Comparison of ENCODE assay signal across 7 mouse cellular contexts in genomic region chr7:140062307-140062706, GRCm38 (mm10). TPM values are rescaled to one million over a fixed set of nuclear protein-coding genes. Genes with fewer than 3 reads are reported as not detected.
A peak's percentile ranks its signal among the peaks of the same experiment; 100 is the strongest.
DNase-seq lines count a peak whose midpoint lies in the region; ATAC-seq and TF ChIP-seq lines count a peak whose summit lies in the region.

No protein-coding gene starts in this region.

- ATAC-seq in hindbrain, embryonic 12.5 days (ENCODE audit: low FRiP score): 0 out of 2 replicates have a peak, but pooled peaks have one; percentile 3
- ATAC-seq in lung, postnatal 0 days: 0 out of 2 replicates have a peak, but pooled peaks have one; percentile 39

- no peak for TF ChIP-seq POLR2A in liver, adult 2 months (IDR thresholded peaks at IDR 0.05; ENCODE audit: extremely low read depth, insufficient read depth, low read length)
- TF ChIP-seq POLR2A in brain, embryonic 14.5 days (IDR thresholded peaks at IDR 0.05; ENCODE audit: borderline replicate concordance, extremely low read depth, insufficient read depth, insufficient read length, poor library complexity, severe bottlenecking): no peak

- no peaks in the 10 kb centered on the region for H3K79me2 ChIP-seq in liver, adult 2 months (ENCODE audit: control insufficient read depth, insufficient read depth, low read length)

- no peaks in the 10 kb centered on the region for H3K36me3 ChIP-seq in liver, adult 2 months (ENCODE audit: control insufficient read depth, insufficient read depth, low read length)
- H3K36me3 ChIP-seq in hindbrain, embryonic 12.5 days: no peaks in the 10 kb centered on the region
- no peaks in the 10 kb centered on the region for H3K36me3 ChIP-seq in lung, postnatal 0 days (ENCODE audit: insufficient read depth, low read length)

- no peak for TF ChIP-seq EP300 in lung, postnatal 0 days (IDR thresholded peaks at IDR 0.05)

- no peak overlapping the region for H3K4me3 ChIP-seq in liver, adult 2 months (ENCODE audit: insufficient read depth, low read depth, low read length)
- H3K4me3 ChIP-seq in hindbrain, embryonic 12.5 days: no peak overlapping the region
- H3K4me3 ChIP-seq in lung, postnatal 0 days (ENCODE audit: low read depth, low read length): no peak overlapping the region

- H3K4me1 ChIP-seq in liver, adult 2 months (ENCODE audit: control insufficient read depth, insufficient read depth, low read length): no peaks in the 10 kb centered on the region
- H3K4me1 ChIP-seq in hindbrain, embryonic 12.5 days: peaks cover 48% of the 10 kb centered on the region
- H3K4me1 ChIP-seq in lung, postnatal 0 days (ENCODE audit: insufficient read depth, low read depth, low read length): 0 out of 2 replicates have a peak, but pooled peaks cover 8% of the 10 kb centered on the region

- no peak overlapping the region for H3K4me2 ChIP-seq in hindbrain, embryonic 12.5 days (replicated peaks)
- no peak overlapping the region for H3K4me2 ChIP-seq in lung, postnatal 0 days (replicated peaks; ENCODE audit: low read depth, low read length)

- WGBS in liver, adult 2 months: 41% methylated on average over 11 of the region's 11 CpGs
- WGBS in hindbrain, embryonic 12.5 days: 9% methylated on average over 11 of the region's 11 CpGs
- WGBS in lung, postnatal 0 days: 20% methylated on average over 11 of the region's 11 CpGs

- TF ChIP-seq CTCF in liver, adult 2 months (IDR thresholded peaks at IDR 0.05; ENCODE audit: low read depth, low read length): peak; percentile 47
- TF ChIP-seq CTCF in brain, embryonic 14.5 days (IDR thresholded peaks at IDR 0.05; ENCODE audit: borderline replicate concordance, extremely low read depth, insufficient read depth, insufficient read length): peak; percentile 60
- TF ChIP-seq CTCF in lung, postnatal 0 days (IDR thresholded peaks at IDR 0.05): peak; percentile 56

- no peaks in the 10 kb centered on the region for H3K9me3 ChIP-seq in hindbrain, embryonic 12.5 days (replicated peaks)
- no peaks in the 10 kb centered on the region for H3K9me3 ChIP-seq in lung, postnatal 0 days (ENCODE audit: low read length)

- peaks cover 6% of the 10 kb centered on the region; the same call in 1 of the 2 replicates for H3K27me3 ChIP-seq in liver, adult 2 months (ENCODE audit: control insufficient read depth, insufficient read depth, low read length)
- peaks cover 67% of the 10 kb centered on the region for H3K27me3 ChIP-seq in hindbrain, embryonic 12.5 days
- H3K27me3 ChIP-seq in lung, postnatal 0 days (replicated peaks; ENCODE audit: insufficient read depth, low read length): peaks cover 56% of the 10 kb centered on the region

- no peak for DNase-seq in liver, adult 2 months (ENCODE audit: extremely low read depth, low read depth, low spot score)
- DNase-seq in liver: no peak
- DNase-seq in brain, embryonic 14.5 days (ENCODE audit: low read depth): peak; percentile 63
- DNase-seq in lung, postnatal 0 days (ENCODE audit: low spot score): peak; percentile 27
- DNase-seq in right cerebral cortex, adult 18-20 months: no peak
- DNase-seq in layer of hippocampus, adult 9-11 months: no peak

- no peak overlapping the region for H3K27ac ChIP-seq in liver, adult 2 months (replicated peaks; ENCODE audit: insufficient read depth, low read depth, low read length)
- H3K27ac ChIP-seq in hindbrain, embryonic 12.5 days: 0 out of 2 replicates have a peak overlapping the region, but pooled peaks have one; percentile 62
- no peak overlapping the region for H3K27ac ChIP-seq in lung, postnatal 0 days (ENCODE audit: low read length)

- H3K9ac ChIP-seq in liver, adult 2 months (ENCODE audit: low read depth, low read length): no peak overlapping the region
- H3K9ac ChIP-seq in hindbrain, embryonic 12.5 days: no peak overlapping the region
- H3K9ac ChIP-seq in lung, postnatal 0 days (replicated peaks; ENCODE audit: low read depth): no peak overlapping the region

RNA-seq across cellular contexts. Expression of gene Msx3, which starts 13.4 kb away (rescaled TPM):
- not detected in 2 replicates for total RNA-seq in liver, adult 2 months (2014; rRNA removed)
- not detected in 2 replicates for polyA plus RNA-seq in liver, adult 2 months (2012; rRNA removed)
- 1.3 and 4.0 TPM in 2 replicates for polyA plus RNA-seq in brain, embryonic 14.5 days (2012; rRNA removed)
- 54.7 and 69.1 TPM in 2 replicates for polyA plus RNA-seq in hindbrain, embryonic 12.5 days (2016; fragmentation: Nextera tagmentation; extraction: Ambion mirVana)
- not detected in 2 replicates for polyA plus RNA-seq in lung, postnatal 0 days (2015; fragmentation: Nextera tagmentation; extraction: Ambion mirVana)

RNA-seq across cellular contexts. Expression of gene Caly, which starts 20.0 kb away (rescaled TPM):
- total RNA-seq in liver, adult 2 months (2014; rRNA removed): not detected in 2 replicates
- 0.07 and 0.15 TPM in 2 replicates for polyA plus RNA-seq in liver, adult 2 months (2012; rRNA removed)
- polyA plus RNA-seq in brain, embryonic 14.5 days (2012; rRNA removed): 146 and 172 TPM in 2 replicates
- polyA plus RNA-seq in hindbrain, embryonic 12.5 days (2016; fragmentation: Nextera tagmentation; extraction: Ambion mirVana): 24.8 and 25.1 TPM in 2 replicates
- polyA plus RNA-seq in lung, postnatal 0 days (2015; fragmentation: Nextera tagmentation; extraction: Ambion mirVana): 0.29 TPM in 2 replicates

RNA-seq across cellular contexts. Expression of gene Tubgcp2, which starts 25.8 kb away (rescaled TPM):
- 12.1 and 12.4 TPM in 2 replicates for total RNA-seq in liver, adult 2 months (2014; rRNA removed)
- polyA plus RNA-seq in liver, adult 2 months (2012; rRNA removed): 9.4 and 11.8 TPM in 2 replicates
- 70.3 and 76.2 TPM in 2 replicates for polyA plus RNA-seq in brain, embryonic 14.5 days (2012; rRNA removed)
- polyA plus RNA-seq in hindbrain, embryonic 12.5 days (2016; fragmentation: Nextera tagmentation; extraction: Ambion mirVana): 65.8 and 70.6 TPM in 2 replicates
- polyA plus RNA-seq in lung, postnatal 0 days (2015; fragmentation: Nextera tagmentation; extraction: Ambion mirVana): 20.8 and 22.4 TPM in 2 replicates

RNA-seq across cellular contexts. Expression of gene Zfp511, which starts 26.1 kb away (rescaled TPM):
- total RNA-seq in liver, adult 2 months (2014; rRNA removed): 6.0 and 9.1 TPM in 2 replicates
- 17.8 and 23.7 TPM in 2 replicates for polyA plus RNA-seq in liver, adult 2 months (2012; rRNA removed)
- polyA plus RNA-seq in brain, embryonic 14.5 days (2012; rRNA removed): 88.0 and 121 TPM in 2 replicates
- 45.6 and 45.9 TPM in 2 replicates for polyA plus RNA-seq in hindbrain, embryonic 12.5 days (2016; fragmentation: Nextera tagmentation; extraction: Ambion mirVana)
- 21.5 and 23.0 TPM in 2 replicates for polyA plus RNA-seq in lung, postnatal 0 days (2015; fragmentation: Nextera tagmentation; extraction: Ambion mirVana)

RNA-seq across cellular contexts. Expression of gene Prap1, which starts 30.9 kb away (rescaled TPM):
- total RNA-seq in liver, adult 2 months (2014; rRNA removed): not detected in 2 replicates
- not detected in 2 replicates for polyA plus RNA-seq in liver, adult 2 months (2012; rRNA removed)
- polyA plus RNA-seq in brain, embryonic 14.5 days (2012; rRNA removed): 6.4 TPM in 1 of 2 replicates, not detected in the other
- not detected in 2 replicates for polyA plus RNA-seq in hindbrain, embryonic 12.5 days (2016; fragmentation: Nextera tagmentation; extraction: Ambion mirVana)
- polyA plus RNA-seq in lung, postnatal 0 days (2015; fragmentation: Nextera tagmentation; extraction: Ambion mirVana): not detected in 2 replicates

Comparison
In these comparisons a context has a peak if more than half of its experiments do, and no peak if none do; other contexts are left out.
1. DNase-seq: peak in brain, embryonic 14.5 days (single experiment) and lung, postnatal 0 days (single experiment); none in liver, adult 2 months (single experiment), liver (single experiment), right cerebral cortex, adult 18-20 months (single experiment) and layer of hippocampus, adult 9-11 months (single experiment).
2. RNA of gene Msx3, which starts 13.4 kb away (polyA plus RNA-seq): 54.7 to 69.1 TPM in hindbrain, embryonic 12.5 days; 1.3 to 4.0 TPM in brain, embryonic 14.5 days, not detected in lung, postnatal 0 days and not detected in liver, adult 2 months; every median in the first group is over 10 times any median in the second.
3. RNA of gene Caly, which starts 20.0 kb away (polyA plus RNA-seq): 146 to 172 TPM in brain, embryonic 14.5 days and 24.8 to 25.1 TPM in hindbrain, embryonic 12.5 days; 0.29 TPM in lung, postnatal 0 days and 0.07 to 0.15 TPM in liver, adult 2 months; every median in the first group is over 10 times any median in the second.
4. Peak in every context shown above with its lines, with median percentiles within 50 percentile points of each other: CTCF ChIP-seq.